Mouse (Mus musculus) ovary, adult 10 weeks (tissue): ENCODE data around the gene Gm28551. TPM values are rescaled to one million over a fixed set of nuclear protein-coding genes. Genes with fewer than 3 reads are reported as not detected.

Experiments
- polyA plus RNA-seq: library from polyadenylated mRNA; stranded (reverse); fragments of 350-450 nt; fragmentation: Illumina TruSeq; extraction: RNeasy Lipid Tissue Mini Kit (QIAGEN cat#74804); gene quantifications from one replicate; pipeline ENCODE4 v1.2.3, GENCODE M21; 2014

The Gm28551 gene
- 0.40 TPM for polyA plus RNA-seq

GRCm38 (mm10) chr1:53352327-53353261, at the start of gene Gm28551, which contains the start of the genes Asdurf and Asnsd1:
TSS of gene Gm28551 (minus strand) at chr1:53352667.
TSS of gene Asdurf (minus strand) at chr1:53352619.
TSS of gene Asnsd1 (minus strand) at chr1:53352752.

GRCm38 (mm10) chr1:53312989-53313967, 39.2 kb downstream of the Gm28551 start, which contains the start of gene Osgepl1:
TSS of gene Osgepl1 (plus strand) at chr1:53313624.

GRCm38 (mm10) chr1:53296581-53297383, 55.7 kb downstream of the Gm28551 start, which contains the start of the genes Pms1, Ormdl1 and Gm28778:
TSS of gene Pms1 (minus strand) at chr1:53297018.
TSS of gene Ormdl1 (plus strand) at chr1:53297095.
TSS of gene Gm28778 (plus strand) at chr1:53297111.

Other genes starting within 250 kb of the Gm28551 start
- not detected for gene 1700019A02Rik, start 165.0 kb downstream of the Gm28551 start, polyA plus RNA-seq
- 15.8 TPM for gene Pms1, start 55.6 kb downstream of the Gm28551 start, polyA plus RNA-seq
- 91.9 TPM for gene Ormdl1, start 55.6 kb downstream of the Gm28551 start, polyA plus RNA-seq
- not detected for gene Gm28778, start 55.6 kb downstream of the Gm28551 start, polyA plus RNA-seq
- 41.5 TPM for gene Osgepl1, start 39.0 kb downstream of the Gm28551 start, polyA plus RNA-seq
- 180 TPM for gene Asdurf, start within 50 bp of the Gm28551 start, polyA plus RNA-seq
- gene Asnsd1, start 85 bp upstream of the Gm28551 start, polyA plus RNA-seq, result 77.1 TPM